Mouse (Mus musculus): ENCODE measurements around the gene Rbm47.

DNA sequence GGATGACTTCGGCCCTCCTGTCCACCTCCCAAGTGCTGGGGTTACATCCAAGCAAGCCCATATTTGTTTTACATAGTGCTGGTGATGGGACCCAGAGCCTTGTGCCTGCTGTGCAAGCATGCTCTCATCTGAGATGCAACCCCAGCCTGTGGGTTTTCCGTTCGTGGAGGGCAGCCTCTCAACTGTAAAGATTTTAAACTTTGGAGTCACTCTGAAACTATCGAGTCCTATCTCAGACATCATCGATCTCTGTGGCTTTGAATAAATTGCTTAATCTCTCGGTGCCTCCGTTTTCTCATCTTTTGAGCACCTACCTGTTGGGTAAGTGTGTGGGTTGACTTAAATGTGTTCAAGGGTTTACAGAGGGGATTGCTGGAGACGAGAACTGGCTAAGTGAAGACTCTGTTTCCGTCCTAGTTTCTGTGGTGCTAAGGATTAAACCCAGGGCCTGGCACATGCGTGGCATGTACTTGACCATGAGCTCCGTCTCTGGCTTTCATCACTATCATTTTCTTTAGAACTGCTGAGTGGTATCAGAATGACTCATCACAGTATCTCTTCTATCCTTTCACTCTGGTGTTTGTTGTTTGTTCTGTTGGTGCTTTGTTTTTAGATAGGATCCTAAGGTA lies 20.4 kb upstream of the Rbm47 start:
- TF ChIP-seq CTCF (IDR thresholded peaks at IDR 0.05; ENCODE audit: low read depth, low read length): no peak
- TF ChIP-seq POLR2A (IDR thresholded peaks at IDR 0.05; ENCODE audit: extremely low read depth, insufficient read depth, low read length): no peak
